Mouse (Mus musculus) ZHBTc4 (cell line): ENCODE results near the gene Rngtt.
"Not testable (repeated sequence)": the region's sequence is repeated elsewhere in the genome, so short reads cannot be mapped to it uniquely, and the experiment has no call there.

ENCODE experiments used
- DNase-seq: peaks from one replicate; pipeline ENCODE4 v3.0.0-alpha.2; 2011; ENCODE audit warnings: low read depth, low spot score

Rngtt gene

DNA sequence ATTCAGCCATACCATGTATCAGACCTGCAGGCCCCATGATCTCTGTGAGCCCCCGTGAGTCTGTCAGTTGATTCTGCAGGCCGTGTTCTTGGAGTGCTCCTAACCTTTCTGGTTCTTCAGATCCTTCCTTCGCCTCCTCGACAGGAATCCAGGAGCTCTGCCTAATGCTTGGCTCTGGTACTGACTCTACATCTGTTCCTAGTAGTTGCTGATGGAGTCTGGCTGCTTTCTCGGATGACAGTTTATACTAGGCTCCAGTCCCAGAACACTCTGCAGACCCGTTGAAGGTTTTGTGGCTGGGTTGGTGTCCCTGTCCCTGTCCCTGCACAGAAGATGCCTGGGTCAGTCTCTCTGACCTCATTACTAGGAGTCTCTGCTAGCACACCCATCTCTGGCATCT, 131.8 kb downstream of the Rngtt start:
- DNase-seq, result no peak

DNA sequence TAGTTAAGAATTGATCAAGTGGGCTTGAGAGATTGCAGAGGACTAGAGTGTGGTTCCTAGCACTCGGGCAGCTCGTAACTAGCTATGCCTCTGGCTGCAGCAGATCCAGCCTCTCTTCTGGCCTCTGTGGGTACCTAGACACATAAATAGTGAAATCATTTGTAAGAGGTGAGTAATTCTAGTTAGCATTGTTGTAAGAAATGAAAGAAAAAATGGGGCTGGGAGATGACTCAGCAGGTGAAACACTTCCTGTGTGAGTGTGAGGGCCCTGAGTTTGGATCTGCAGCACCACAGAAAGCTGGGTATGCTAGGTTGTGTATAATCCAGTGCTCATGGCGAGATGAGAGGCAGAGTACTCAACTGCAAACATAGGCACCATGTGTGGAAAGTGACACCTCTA, 136.2 kb downstream of the Rngtt start:
- DNase-seq, result no peak

DNA sequence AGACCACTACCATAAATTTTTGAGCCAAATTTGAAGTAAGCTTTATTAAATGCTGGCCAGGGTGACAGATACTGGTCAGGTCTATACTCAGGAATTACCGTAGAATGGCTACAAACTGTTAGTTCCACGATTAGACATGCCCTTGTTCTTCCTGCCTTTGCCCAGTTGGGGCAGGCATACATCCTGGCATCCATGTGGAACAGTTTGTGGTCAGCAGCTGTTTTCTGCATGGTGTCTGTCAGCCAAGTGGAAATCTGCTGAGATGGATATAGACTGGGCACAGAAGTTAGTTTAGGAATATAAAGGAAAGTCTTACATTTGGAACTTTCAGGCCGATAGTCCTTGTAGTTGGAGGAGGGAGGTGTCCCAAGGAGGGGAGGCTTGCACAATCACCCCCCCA, 136.8 kb downstream of the Rngtt start:
- no peak for DNase-seq

DNA sequence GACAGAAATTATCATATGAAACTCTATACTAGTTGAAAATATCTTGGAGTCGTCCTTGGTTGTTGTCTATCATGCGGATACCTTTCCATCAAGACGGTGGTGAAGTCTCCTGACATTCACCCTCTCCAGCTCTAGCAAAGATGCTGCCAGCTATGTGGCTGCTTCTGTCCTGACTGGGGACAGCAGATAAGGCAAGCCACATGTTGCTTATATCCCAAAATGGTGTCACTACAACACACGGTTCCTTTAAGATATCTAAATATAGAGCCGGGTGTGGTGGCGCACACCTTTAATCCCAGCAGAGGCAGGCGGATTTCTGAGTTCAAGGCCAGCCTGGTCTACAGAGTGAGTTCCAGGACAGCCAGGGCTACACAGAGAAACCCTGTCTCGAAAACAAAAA, 140.2 kb downstream of the Rngtt start:
- not testable (repeated sequence) for DNase-seq

DNA sequence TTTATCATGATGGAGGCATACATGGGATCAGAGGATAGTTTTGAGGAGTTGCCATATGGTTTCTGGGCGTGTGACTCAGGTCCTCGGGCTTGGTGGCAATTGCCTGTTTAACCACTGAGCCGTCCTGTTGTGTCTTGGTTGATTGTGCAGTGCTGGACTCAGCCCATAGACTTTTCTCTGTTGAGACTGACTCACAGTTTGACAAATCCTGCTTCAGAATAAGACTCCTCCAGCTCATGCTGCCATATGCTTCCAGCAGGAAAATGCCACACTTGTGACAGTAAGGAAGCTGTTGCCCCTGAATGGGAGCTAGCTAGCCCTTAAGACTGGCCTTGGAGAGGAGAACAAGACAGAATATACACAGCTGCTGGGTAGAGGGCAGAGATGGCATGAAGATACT, 149.7 kb downstream of the Rngtt start:
- DNase-seq, result no peak

DNA sequence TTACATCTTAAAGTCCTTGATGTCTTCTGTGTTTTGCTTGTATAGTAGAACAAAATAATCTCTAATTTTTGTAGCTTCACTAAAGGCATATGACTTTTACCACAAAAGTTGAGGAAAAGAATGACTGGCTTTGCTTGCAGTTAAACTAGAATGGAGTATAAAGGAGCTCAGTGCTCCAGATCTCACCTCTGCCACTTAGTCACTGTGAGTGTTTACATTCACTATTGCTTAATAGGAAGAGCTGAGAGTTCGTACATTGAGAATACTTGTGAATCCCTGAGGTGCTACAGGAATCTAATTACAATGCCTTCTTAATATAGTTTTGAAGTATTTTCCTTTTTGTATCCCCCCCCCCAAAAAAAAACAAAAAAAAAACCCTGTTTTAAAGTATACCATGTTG, 154.3 kb downstream of the Rngtt start:
- DNase-seq, result no peak

DNA sequence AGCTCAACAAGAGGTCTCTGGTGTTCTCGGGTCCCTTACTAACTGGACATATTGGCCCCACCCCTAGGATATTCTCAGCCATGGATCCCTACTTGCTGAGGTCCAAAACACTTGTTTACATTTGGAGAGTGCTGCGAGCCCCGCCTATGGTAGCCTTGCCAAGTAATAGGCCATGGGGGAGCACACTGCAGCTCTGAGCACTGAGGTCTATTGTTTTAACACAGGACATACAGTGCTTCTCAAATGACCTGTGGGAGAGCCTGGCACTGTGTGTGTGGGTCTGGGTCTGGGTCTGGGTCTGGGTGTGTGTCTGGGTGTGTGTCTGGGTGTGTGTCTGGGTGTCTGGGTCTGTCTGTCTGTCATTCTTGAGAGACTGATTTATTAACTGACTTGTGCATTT, 155.8 kb downstream of the Rngtt start:
- DNase-seq, result no peak

DNA sequence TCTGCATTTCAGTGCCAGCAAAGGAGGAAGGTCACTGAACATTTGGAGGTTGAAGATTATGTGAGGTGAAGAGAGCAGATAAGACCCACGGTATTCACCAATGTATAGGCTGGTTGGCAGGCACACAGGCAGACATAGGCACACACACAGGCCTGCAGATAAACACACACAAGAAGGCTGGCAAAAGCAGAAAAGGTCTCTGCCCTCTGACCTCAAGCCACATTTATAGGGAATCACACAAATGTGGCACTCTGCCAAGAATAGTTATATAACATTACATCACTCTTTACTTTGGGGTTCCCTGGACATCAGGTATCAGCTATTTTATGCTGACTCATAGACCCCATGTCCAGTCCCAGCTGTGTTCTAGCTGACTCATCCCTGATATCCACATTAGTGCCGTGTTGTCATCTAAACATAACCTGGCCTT, 156.9 kb downstream of the Rngtt start:
- DNase-seq, result no peak

DNA sequence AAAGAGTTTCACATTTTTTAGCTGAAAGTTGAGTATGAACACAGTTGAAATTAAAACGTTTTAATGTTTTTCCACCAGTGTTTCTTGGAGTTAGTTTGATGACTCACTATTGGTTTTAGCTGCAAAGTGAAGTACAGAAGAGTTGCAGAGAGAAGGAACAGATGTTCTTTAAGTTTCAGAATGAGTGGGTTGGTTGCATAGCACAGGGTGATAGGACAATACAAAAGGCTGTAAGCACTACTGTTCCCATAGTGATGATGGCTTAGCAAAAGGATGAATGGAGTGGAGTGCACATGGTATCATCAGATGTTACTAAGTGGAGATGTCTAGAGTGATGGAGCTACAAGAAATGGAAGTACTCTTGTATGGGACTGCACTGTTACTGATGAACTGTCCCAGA, 157.5 kb downstream of the Rngtt start:
- no peak for DNase-seq

DNA sequence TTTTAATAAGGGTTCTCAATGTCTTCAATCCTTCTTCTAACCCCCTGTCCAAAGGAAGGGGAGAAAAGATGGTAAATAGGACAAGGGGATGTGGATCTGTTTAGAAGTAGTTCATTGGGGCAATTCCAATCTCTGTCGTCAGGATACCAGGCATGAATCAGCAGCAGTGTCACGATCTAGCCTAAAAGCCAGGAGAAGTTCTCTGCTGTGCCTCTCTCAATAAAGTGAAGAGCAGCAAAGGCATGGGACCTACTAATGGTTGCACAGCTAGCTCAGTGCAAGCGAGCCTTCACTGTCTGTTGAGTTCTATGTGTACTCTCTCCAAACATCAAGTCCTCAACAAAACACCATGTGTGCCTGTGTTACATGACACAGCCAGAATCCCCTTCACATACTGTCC, 158.0 kb downstream of the Rngtt start:
- DNase-seq, result no peak

DNA sequence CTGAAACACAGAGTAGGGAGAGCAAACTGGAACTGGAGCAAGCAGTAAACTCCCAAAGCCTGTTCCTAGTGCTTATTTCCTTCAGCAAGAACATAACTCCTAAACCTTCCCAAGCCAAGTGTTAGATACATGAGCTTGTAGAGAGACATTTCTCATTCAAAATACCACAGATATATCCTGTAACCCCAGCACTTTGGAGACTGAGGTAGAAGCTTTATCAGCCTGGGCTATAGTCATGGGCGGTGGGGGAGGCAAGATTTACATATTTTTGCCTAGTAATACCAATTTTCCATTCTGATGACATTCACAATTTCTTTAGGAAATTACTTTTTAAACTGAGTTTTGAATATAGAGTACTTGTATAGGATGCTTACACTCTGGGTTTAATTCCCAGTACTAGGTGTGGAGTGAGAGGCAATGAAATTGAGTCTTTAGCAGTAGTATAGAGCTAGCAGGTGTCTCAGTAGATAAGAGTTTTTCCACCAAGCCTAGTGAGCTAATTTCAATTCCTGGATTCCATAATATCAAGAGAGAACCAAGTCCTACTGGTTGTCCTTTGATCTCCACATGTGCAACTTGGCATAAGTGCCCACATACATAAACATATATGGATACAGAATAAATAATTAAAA, 160.7 kb downstream of the Rngtt start:
- no peak for DNase-seq

DNA sequence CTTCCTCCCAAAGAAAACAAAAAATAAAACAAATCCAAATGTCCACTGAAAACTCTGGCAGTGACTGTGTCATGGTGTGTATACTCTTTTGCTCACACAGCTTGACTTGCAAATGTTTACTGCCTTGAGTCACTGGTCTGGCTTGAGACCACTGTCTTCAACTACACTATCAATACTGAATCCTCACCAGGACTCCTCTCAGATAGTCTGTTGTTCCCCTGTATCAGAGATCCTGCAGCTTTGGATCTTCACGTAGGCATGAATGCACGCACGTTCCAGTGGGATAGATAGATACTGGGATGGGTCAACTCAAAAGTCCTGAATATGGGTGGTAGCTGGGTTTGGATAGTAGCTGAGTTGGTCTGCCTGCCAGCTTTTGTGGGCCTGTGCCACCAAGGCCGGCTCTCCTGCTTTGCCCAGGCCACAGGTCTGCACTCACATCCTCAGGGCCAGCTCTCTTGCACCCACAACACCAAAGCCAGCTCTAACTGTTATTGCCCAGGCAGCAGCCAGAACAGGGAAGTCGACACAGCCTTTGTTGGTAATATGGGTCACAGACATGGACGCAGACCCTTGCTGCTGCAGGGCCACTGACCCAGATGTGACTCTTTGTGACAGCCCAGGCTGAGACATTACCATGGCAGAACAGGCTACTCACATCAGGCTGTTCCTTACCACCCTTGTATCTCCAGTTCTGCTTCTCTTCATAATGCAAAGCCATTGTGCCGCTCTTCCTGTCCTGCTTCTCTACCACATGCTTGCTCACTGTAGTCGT, 168.1 kb downstream of the Rngtt start:
- no peak for DNase-seq

DNA sequence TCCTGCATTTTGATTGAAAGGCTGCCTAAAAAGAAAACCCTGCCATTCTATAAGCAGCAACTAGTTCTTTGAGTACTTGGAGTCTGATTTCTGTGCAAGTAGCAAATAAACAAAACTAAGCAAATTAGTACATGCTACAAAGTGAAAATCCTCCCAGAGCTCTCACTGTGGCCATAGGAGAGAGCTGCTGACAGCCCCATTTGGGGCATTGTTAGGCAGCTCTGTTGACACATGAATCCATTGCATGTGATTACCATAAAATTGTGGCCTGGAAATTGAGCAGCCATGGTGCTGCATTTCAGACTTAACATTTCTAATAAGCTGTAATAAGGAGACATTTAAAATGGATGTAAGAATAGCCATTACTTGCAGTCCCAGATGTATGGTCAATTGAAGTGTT, 171.6 kb downstream of the Rngtt start:
- DNase-seq, result no peak

DNA sequence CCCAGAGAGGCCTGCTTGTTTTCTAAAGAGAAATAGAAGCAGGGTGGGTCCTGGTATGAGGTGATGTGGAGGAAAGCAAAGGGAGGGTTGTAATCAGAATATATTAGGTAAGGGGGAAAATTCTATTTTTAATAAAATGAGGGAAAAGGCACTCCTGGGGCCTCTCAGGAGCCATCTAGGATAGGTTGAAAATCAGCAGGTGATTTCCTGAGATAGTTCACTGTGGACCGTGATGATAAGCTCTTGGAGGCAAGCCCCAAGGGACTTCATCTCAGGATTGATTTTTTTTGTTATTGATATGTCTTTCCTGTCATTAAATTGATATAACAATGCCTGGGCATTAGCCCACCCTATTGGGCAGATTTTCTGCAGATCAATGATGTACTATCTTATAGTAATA, 175.9 kb downstream of the Rngtt start:
- no peak for DNase-seq

DNA sequence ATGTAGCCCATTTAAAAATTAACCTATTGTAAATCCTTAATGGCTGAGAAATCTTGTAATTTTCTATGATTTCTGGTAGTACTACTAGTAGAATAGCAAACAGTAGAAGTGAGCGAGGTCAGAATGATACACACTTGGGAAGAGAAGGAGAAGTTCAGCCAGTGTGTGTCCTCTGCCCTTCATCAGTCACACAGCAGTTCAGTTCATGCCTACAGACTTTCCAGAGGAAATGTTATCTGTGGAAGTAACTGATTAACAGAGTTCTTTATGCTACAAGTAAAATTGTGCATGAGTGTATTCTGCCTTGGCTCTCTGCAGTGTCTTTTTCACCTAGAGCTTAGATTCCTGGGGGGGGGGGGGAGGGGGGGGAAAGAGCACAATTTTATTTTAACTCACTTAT, 181.0 kb downstream of the Rngtt start:
- DNase-seq, result no peak

DNA sequence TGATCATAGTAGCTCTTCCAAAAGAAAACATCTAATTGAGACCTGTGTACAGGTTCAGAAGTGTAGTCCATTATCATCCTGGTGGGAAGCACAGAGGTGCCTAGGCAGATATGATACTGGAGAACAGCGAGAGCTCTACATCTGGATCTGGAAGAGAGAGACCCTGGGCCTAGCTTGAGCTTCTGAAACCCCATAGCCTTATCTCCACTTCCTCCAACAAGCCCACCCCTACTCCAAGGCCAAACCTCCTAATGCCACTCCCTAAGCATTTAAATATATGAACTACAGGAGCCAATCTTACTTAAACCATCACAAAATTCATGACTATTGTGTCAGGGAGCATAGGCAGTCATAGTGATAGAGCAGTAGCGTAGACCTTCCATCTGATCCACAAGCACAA, 184.3 kb downstream of the Rngtt start:
- DNase-seq, result no peak

DNA sequence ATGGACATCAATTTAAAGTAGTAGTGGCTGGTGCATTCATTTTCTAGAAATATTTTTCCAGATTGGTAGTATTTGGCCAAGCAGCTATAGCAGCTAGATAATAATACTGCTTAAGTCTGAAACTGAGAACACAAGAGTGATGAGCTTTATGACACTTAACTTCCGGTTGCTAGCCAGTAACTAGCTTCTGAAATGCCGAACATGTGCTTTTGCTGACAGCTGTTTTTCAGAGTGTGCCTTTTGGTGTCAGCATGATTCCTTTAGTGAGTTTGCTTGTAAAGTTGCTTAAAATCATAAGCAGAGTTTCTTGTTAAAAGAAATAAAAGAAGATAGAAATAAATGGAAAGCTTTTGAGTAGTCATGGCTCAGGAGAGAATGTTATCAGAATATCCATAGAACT, 186.9 kb downstream of the Rngtt start:
- no peak for DNase-seq

DNA sequence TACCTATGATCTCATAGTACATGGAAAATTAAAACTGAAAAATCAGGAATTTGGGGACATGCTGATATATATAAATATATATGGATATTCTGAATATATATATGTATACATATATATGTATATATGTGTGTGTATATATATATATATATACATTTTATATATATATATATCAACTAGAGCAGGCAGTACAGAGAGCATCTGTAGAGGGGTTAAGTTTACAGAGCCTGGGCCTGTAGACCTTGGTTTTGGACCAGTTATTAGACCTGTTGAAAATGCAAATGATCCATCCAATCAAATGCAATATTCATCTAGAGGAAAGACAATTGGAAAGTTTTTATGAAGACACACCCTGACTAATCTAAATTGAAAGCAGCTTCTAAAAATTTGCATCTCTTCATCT, 187.5 kb downstream of the Rngtt start:
- no peak for DNase-seq

DNA sequence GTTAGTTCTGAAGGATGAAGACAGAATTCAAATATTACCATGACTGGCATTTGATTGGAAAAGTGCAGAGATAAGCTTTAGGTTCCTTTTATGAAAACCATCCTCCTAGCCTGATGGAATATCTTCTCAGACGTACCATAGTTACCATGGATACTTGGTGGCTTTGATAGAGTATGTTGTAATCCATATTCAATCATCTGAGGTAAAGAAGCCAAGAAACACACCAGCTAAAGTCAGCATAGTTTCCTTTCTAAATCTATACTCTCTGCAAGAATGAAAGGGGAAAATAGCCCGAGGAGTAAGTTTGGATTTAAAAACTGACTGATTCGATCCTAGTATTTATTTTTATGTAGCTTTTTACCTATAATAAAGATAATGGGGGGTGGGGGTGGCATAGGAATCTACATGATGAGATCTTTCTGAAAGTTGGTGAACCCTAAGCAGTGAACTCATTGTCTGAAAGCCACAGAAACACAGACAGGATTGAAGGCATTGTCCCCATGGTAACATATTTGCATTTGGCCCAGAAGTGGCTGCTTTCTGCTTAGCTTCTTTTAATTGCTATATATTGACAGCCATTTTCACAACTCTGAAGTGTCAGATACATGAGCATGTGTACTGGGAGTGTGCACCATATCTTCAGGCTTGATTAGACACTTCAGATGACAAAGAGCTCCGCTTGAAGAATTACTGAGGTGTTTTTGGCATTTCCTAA, 188.2 kb downstream of the Rngtt start:
- DNase-seq, result no peak

DNA sequence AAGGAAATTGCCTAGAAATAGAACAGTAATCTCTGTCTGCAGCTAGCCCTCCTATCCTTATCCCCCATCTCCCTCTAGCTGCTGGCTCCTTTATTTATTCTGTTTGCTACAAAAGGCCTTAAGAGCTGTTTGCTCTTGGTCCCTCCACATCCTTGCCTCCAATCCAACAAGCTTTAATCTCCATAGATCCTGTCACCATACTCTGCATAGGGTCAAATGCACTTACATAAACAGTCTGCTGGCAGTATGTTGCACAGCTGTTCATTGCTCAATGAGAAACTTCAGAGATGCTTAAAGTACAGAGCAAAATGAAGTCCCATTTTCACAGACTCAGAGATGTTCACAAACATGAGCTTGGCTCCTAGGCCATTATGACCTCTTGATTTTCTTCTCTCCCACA, 196.5 kb downstream of the Rngtt start:
- no peak for DNase-seq

DNA sequence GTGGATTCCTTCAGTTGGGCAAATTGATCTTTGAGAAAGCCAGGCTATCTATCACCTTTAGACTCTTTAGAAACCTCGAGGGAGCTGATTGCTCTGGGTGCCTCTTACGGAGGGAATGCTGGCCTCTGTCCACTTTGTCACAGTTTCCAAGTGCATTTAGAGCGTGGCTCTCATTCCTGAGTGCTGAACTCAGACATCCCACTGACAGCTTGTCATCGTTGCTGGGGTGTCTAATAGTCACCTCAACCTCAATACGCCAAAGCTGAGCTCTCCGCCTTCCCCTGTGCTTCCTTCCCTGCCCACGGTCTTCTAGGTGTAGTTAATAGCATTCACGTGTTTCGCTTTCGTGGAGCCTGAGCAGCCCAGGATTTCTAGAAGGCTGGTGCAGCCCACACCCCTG, 200.4 kb downstream of the Rngtt start:
- DNase-seq, result no peak

DNA sequence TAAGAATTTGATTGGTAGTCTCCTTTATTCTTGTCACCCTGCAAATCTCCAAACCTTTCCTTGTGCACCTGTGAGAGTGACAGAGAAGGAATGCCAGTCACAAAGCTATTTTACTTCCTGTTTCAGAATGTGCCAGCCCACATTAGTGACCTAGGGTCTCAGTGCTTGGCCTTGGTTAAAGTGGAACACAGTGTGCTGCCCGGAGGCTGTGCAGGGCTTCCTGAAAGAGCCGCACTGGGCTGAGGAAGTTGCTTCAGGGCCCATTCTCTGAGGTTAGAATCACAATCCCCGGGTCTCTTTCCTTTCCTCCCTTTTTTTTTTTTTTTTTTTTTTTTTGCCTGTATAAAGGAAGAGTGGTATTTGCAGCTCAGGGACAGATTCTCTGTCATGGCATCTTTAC, 203.3 kb downstream of the Rngtt start:
- DNase-seq, result no peak
